Mouse (Mus musculus): ENCODE measurements around the gene Ninj1.

DNA sequence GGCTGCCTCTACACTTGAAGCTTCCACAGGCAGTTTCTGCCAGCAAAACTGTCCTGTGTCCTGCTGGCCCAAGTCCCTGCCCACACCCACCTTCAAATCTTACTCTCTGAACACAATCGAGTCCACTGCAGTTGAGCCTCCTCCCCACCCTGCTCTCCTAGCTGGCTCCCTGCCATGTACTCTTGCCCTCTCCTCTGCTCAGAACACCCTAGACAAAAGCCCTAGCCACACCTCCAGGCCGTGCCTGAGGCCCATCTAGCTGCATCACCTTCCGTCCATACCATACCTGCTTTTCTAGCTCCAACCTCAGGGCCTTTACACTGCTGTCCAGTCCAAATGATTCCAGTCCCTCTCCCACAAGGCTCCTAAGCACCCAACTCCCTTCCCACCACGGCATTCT lies 46.7 kb upstream of the Ninj1 start:
- no peak for TF ChIP-seq POLR2A (IDR thresholded peaks at IDR 0.05; ENCODE audit: borderline replicate concordance, extremely low read depth, low read depth, low read length)
- no peak for TF ChIP-seq CTCF (IDR thresholded peaks at IDR 0.05; ENCODE audit: insufficient read depth, low read length)

All from lung, adult 2 months (tissue).